In the genomic region with DNA sequence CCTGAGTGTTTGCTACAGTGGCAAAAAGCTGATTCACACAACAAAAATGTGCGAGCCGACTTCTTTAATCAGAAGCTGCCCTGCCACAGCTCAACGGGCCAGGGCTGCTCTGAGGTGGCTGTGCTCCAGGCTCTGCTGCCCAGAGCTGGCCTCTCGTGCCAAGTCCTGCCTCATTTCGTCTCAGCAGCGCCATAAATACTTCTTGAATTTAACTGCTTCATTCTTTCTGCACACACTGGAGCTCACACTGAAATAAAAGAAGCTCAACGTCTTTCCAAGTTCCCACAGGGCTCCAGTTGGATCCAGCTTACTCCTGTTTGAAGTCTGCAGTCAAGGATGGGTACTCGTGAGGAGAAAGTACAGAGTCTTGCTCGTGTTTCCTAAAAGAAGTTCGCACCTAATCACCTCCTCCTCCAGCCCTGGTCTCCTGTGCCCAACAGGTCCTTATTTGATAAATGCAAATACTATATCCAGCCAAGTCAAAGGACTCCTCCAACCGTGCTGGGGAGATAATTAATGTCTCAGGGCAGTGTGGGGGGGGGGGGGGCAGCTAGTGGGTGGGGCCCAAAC, we compare ENCODE assay signal across 8 mouse cellular contexts.
DNase-seq lines count a peak whose midpoint lies in the region; ATAC-seq lines count a peak whose summit lies in the region.

No protein-coding gene starts in this region.

- H3K9me3 ChIP-seq in forebrain, embryonic 16.5 days (ENCODE audit: control insufficient read depth, low read length) = no peaks in the 10 kb centered on the region
- H3K9me3 ChIP-seq in lung, embryonic 15.5 days = 0 out of 2 replicates have a peak, but pooled peaks cover 5% of the 10 kb centered on the region

- H3K27me3 ChIP-seq in forebrain, embryonic 16.5 days (replicated peaks; ENCODE audit: control insufficient read depth, insufficient read depth, low read length) = no peaks in the 10 kb centered on the region
- H3K27me3 ChIP-seq in lung, embryonic 15.5 days = no peaks in the 10 kb centered on the region

- WGBS in forebrain, embryonic 16.5 days = 6% methylated on average over 11 of the region's 11 CpGs
- WGBS in lung, embryonic 15.5 days = 14% methylated on average over 11 of the region's 11 CpGs

- H3K4me2 ChIP-seq in forebrain, embryonic 16.5 days (ENCODE audit: low read length) = 0 out of 2 replicates have a peak overlapping the region, but pooled peaks have one; percentile 5
- peak overlapping the region; percentile 42 for H3K4me2 ChIP-seq in lung, embryonic 15.5 days

- H3K36me3 ChIP-seq in forebrain, embryonic 16.5 days (ENCODE audit: control insufficient read depth, insufficient read depth) = no peaks in the 10 kb centered on the region
- no peaks in the 10 kb centered on the region for H3K36me3 ChIP-seq in lung, embryonic 15.5 days

- peaks cover 25% of the 10 kb centered on the region for H3K4me1 ChIP-seq in forebrain, embryonic 16.5 days (replicated peaks; ENCODE audit: control insufficient read depth, insufficient read depth, low read length)
- peaks cover 59% of the 10 kb centered on the region for H3K4me1 ChIP-seq in lung, embryonic 15.5 days

- peak overlapping the region; percentile 60 for H3K27ac ChIP-seq in forebrain, embryonic 16.5 days (ENCODE audit: low read length)
- peak overlapping the region; percentile 97 for H3K27ac ChIP-seq in lung, embryonic 15.5 days

- H3K9ac ChIP-seq in forebrain, embryonic 16.5 days (replicated peaks; ENCODE audit: low read depth, low read length) = no peak overlapping the region
- H3K9ac ChIP-seq in lung, embryonic 15.5 days = no peak overlapping the region

- ATAC-seq in cerebellum, adult (ENCODE audit: insufficient number of reproducible peaks, low FRiP score, low TSS enrichment) = peak; percentile 59
- ATAC-seq in forebrain, embryonic 16.5 days = peak; percentile 85
- ATAC-seq in hematopoietic stem cell, adult 5-6 weeks (replicated peaks in 1 of 2; ENCODE audit: insufficient read depth in 1 of 2, low FRiP score in 2 of 2, low TSS enrichment in 1 of 2, low read depth in 1 of 2, poor library complexity in 2 of 2, severe bottlenecking in 2 of 2) = peak; percentile 12 to 56; a peak in 1 of 4 replicates
- ATAC-seq in lung, embryonic 15.5 days (ENCODE audit: borderline replicate concordance, extremely low read depth, low FRiP score, low TSS enrichment) = peak; percentile 65; the same call in 1 of the 2 replicates

- DNase-seq in MN1 (ENCODE audit: low spot score) = peak; percentile 77
- DNase-seq in layer of hippocampus, adult 8-10 months (ENCODE audit: low spot score in 2 of 2) = peak; percentile 67 to 69
- DNase-seq in right cerebral cortex, postnatal 25 days = peak; percentile 41
- no peak for DNase-seq in spleen, adult 12 weeks (ENCODE audit: low spot score)

- H3K4me3 ChIP-seq in forebrain, embryonic 16.5 days (replicated peaks; ENCODE audit: low read length) = no peak overlapping the region
- no peak overlapping the region for H3K4me3 ChIP-seq in lung, embryonic 15.5 days

Comparison
In these comparisons a context has a peak if more than half of its experiments do, and no peak if none do; other contexts are left out.
1. ATAC-seq: peak in every context shown above with its lines; median percentile 85 in forebrain, embryonic 16.5 days; 65 in lung, embryonic 15.5 days; 59 in cerebellum, adult; 34 in hematopoietic stem cell, adult 5-6 weeks.